Mouse (Mus musculus): ENCODE results near the gene Rfk. TPM values are rescaled to one million over a fixed set of nuclear protein-coding genes. Genes with fewer than 3 reads are reported as not detected.

Gene Rfk
- total RNA-seq, 2 experiments from 2014 or later, result 40.0 to 44.8 TPM

DNA sequence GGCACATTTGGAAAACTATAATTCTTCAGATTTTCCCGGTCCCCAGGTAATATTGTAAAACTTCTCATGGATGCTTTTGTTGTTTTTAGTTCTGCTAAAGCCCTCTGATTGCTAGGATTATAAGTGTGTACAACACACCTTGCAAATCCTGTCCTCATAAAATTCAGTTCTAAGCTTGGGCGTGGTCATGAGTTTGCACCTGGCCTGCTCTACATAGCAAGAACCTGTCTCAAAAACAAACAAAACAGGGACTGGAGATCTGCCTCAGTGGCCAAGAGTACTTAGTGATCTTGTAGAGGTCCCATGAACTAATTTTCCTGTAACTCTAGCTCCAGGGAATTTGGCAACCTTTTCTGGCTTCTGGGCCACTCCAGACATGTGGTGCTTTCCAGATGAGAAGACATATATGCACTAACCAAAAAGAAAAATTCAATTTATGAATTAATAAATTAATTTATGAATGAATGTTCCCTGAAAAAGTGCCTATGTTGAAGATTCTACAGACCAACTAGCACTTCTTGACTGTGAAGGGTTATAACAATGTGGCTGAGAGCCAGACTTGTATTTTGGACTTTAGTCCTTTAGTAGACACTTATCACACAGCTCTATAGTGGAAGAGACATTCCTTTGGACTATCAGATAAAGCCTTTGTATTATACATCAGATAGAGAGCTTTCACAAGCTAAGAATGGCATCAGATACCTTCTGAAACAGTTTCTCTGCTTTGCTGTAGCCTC lies 34.1 kb downstream of the Rfk start:
- DNase-seq, result no peak

GRCm38 (mm10) chr19:17428561-17428914 lies 34.7 kb downstream of the Rfk start:
- intact Hi-C loops (cut with DNase I; ENCODE audit: low total_unique reads), result no loop called here
- DNase-seq, result no peak

More for the DNA sequence above, 34.1 kb downstream of the Rfk start:
- intact Hi-C loops (cut with DNase I; ENCODE audit: low total_unique reads), result no loop called here

DNA sequence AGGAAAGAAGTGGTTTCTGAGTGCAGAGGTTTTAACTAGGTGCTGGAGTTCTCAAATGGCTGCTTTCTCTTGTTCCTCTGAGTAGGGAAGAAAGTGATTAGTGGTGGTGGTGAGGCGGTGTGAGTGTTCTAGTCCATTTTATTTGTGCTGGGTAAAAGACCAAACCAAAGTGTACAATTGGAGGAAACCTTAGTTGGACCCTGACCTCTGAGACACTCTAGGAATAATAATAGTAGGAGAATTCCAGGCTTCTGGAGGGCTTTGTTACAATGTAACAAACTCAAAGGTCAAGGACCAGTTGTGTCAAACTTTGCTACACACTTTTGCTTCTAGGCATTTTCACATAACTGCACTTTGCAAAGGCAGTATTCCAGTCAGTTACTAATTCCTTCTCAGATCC lies 42.8 kb downstream of the Rfk start:
- no peak for DNase-seq
- intact Hi-C loops (cut with DNase I; ENCODE audit: low total_unique reads), result no loop called here

- intact Hi-C loops (cut with DNase I; ENCODE audit: low total_unique reads), result no loop called here
- no peak for DNase-seq
Measured at GRCm38 (mm10) chr19:17439476-17440189, 45.8 kb downstream of the Rfk start.

GRCm38 (mm10) chr19:17443581-17443980 lies 49.7 kb downstream of the Rfk start:
- DNase-seq, result no peak
- intact Hi-C loops (cut with DNase I; ENCODE audit: low total_unique reads), result no loop called here

Other genes with a start within 250 kb of the Rfk start
- 1 to 10 TPM; 1.3 to 1.5 TPM for gene Gcnt1, start 21.2 kb upstream of the Rfk start, total RNA-seq (2021)

Data from gastrocnemius, postnatal 14 days (tissue).